Comparison of ENCODE assay signal across 8 mouse cellular contexts in the genomic region with DNA sequence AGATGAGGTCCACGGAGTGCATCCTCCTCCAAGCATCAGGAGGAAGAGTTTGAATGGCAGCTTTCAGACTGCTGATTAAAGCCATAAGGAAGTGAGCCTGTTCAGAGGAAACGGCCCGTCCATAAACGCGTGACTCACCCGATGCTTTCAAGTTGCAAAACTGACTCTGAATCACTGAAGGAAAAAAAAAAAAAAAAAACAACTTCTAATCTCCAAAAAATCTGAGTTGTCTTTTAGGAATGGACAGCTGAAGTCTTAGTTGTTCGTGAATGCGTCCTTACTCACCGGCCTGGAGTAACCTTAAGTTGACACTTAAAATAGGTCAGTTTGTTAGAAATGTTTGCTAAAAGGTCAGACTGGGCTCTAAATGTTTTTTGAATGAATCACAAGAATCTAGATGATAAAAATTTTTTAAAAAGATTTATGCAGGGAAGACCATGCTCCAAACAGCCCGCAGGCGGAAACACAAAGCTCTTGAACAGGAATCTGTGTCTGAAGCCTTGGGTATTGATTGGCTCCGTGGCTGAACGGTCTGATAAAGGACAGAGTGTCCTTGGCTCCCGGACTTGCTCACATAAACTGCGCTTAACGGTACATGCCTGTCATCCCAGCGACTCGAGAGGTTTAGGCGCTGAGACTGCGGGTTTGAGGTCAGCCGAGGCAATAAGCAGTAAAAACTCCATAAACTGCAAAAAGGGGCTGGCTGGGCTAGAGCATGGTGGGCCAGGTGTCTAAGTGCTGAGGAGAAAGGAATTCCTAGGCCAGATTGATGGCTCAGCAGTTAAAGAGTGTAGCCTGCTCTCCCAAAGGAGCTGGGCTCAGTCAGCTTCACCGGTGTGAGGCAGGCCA. TPM values are rescaled to one million over a fixed set of nuclear protein-coding genes. Genes with fewer than 3 reads are reported as not detected.
A peak's percentile ranks its signal among the peaks of the same experiment; 100 is the strongest.
DNase-seq lines count a peak whose midpoint lies in the region; ATAC-seq and TF ChIP-seq lines count a peak whose summit lies in the region.

No protein-coding gene starts in this region.

- peaks cover 18% of the 10 kb centered on the region for H3K4me1 ChIP-seq in heart, postnatal 0 days (ENCODE audit: control insufficient read depth, insufficient read depth)
- peaks cover 7% of the 10 kb centered on the region; the same call in 1 of the 2 replicates for H3K4me1 ChIP-seq in liver, embryonic 12.5 days
- peaks cover 20% of the 10 kb centered on the region for H3K4me1 ChIP-seq in stomach, embryonic 15.5 days
- no peaks in the 10 kb centered on the region for H3K4me1 ChIP-seq in cerebellum, adult 2 months (ENCODE audit: control insufficient read depth, insufficient read depth, low read length)

- no peaks in the 10 kb centered on the region for H3K36me3 ChIP-seq in heart, postnatal 0 days (replicated peaks; ENCODE audit: control insufficient read depth, insufficient read depth, low read length)
- no peaks in the 10 kb centered on the region for H3K36me3 ChIP-seq in liver, embryonic 12.5 days
- H3K36me3 ChIP-seq in stomach, embryonic 15.5 days = no peaks in the 10 kb centered on the region

- 17% methylated on average over 22 of the region's 22 CpGs for WGBS in heart, postnatal 0 days
- 43% methylated on average over 22 of the region's 22 CpGs for WGBS in liver, embryonic 12.5 days (ENCODE audit: insufficient replicate concordance)
- 22% methylated on average over 22 of the region's 22 CpGs for WGBS in stomach, embryonic 15.5 days
- WGBS in cerebellum, adult 2 months = 82% methylated on average over 22 of the region's 22 CpGs

- H3K27me3 ChIP-seq in heart, postnatal 0 days (ENCODE audit: control insufficient read depth, insufficient read depth, low read length) = no peaks in the 10 kb centered on the region
- peaks cover 4% of the 10 kb centered on the region; the same call in 1 of the 2 replicates for H3K27me3 ChIP-seq in liver, embryonic 12.5 days (replicated peaks)
- H3K27me3 ChIP-seq in stomach, embryonic 15.5 days (replicated peaks) = no peaks in the 10 kb centered on the region
- no peaks in the 10 kb centered on the region; the same call in 1 of the 2 replicates for H3K27me3 ChIP-seq in cerebellum, adult 2 months (ENCODE audit: control insufficient read depth, insufficient read depth, low read length)

- H3K27ac ChIP-seq in heart, postnatal 0 days (ENCODE audit: low read depth) = peak overlapping the region; percentile 78
- peak overlapping the region; percentile 32 for H3K27ac ChIP-seq in liver, embryonic 12.5 days
- H3K27ac ChIP-seq in stomach, embryonic 15.5 days = peak overlapping the region; percentile 80
- H3K27ac ChIP-seq in cerebellum, adult 2 months (ENCODE audit: insufficient read depth, low read length) = no peak overlapping the region

- peak; percentile 30 for DNase-seq in layer of hippocampus, adult 11-12 months (ENCODE audit: low spot score)
- DNase-seq in layer of hippocampus, adult 9-10 months (ENCODE audit: low spot score) = no peak
- DNase-seq in adrenal gland, postnatal 14 days = peak; percentile 79
- peak; percentile 32 for DNase-seq in heart, postnatal 0 days (ENCODE audit: low spot score)
- no peak for DNase-seq in layer of hippocampus, postnatal 10 days (ENCODE audit: low spot score in 2 of 2)
- no peak for DNase-seq in cerebellum, adult 2 months

- no peak overlapping the region for H3K9ac ChIP-seq in heart, postnatal 0 days (replicated peaks; ENCODE audit: low read depth, low read length)
- no peak overlapping the region for H3K9ac ChIP-seq in liver, embryonic 12.5 days
- no peak overlapping the region for H3K9ac ChIP-seq in stomach, embryonic 15.5 days

- TF ChIP-seq POLR2A in cerebellum, adult 2 months (IDR thresholded peaks at IDR 0.05; ENCODE audit: borderline replicate concordance, insufficient read depth, low read length) = no peak

- H3K4me2 ChIP-seq in heart, postnatal 0 days (ENCODE audit: low read depth, low read length) = peak overlapping the region; percentile 19; the same call in 1 of the 2 replicates
- no peak overlapping the region for H3K4me2 ChIP-seq in liver, embryonic 12.5 days
- no peak overlapping the region for H3K4me2 ChIP-seq in stomach, embryonic 15.5 days

- no peak overlapping the region for H3K4me3 ChIP-seq in heart, postnatal 0 days (ENCODE audit: low read depth, low read length)
- H3K4me3 ChIP-seq in liver, embryonic 12.5 days = no peak overlapping the region
- no peak overlapping the region for H3K4me3 ChIP-seq in stomach, embryonic 15.5 days (replicated peaks)
- no peak overlapping the region for H3K4me3 ChIP-seq in cerebellum, adult 2 months (replicated peaks; ENCODE audit: insufficient read depth, low read depth, low read length)

- no peaks in the 10 kb centered on the region for H3K9me3 ChIP-seq in heart, postnatal 0 days (replicated peaks; ENCODE audit: control insufficient read depth, low read length)
- H3K9me3 ChIP-seq in liver, embryonic 12.5 days (replicated peaks) = no peaks in the 10 kb centered on the region
- no peaks in the 10 kb centered on the region for H3K9me3 ChIP-seq in stomach, embryonic 15.5 days

- ATAC-seq in heart, postnatal 0 days (ENCODE audit: insufficient read depth, low read depth) = peak; percentile 13; the same call in 1 of the 2 replicates
- ATAC-seq in liver, embryonic 12.5 days = no peak
- ATAC-seq in stomach, embryonic 15.5 days (ENCODE audit: insufficient read depth, low FRiP score, low read depth) = no peak

- no peak for TF ChIP-seq CTCF in heart, postnatal 0 days (IDR thresholded peaks at IDR 0.05; ENCODE audit: low read depth)
- TF ChIP-seq CTCF in cerebellum, adult 2 months (IDR thresholded peaks at IDR 0.05; ENCODE audit: borderline replicate concordance, insufficient read depth, low read depth, low read length) = no peak

- no peak for TF ChIP-seq EP300 in heart, postnatal 0 days (IDR thresholded peaks at IDR 0.05; ENCODE audit: low read depth)

RNA-seq across cellular contexts. Expression of a gene that starts 53.9 kb away (rescaled TPM):
- total RNA-seq in adrenal gland, postnatal 14 days (2021) = 56.6 and 115 TPM in 2 replicates
- total RNA-seq in heart, postnatal 0 days (2014; rRNA removed; ENCODE audit: low replicate concordance) = 16.0 and 33.7 TPM in 2 replicates
- 7.4 and 7.9 TPM in 2 replicates for polyA plus RNA-seq in heart, postnatal 0 days (2015; fragmentation: Nextera tagmentation; extraction: Ambion mirVana)
- 14.7 and 14.9 TPM in 2 replicates for polyA plus RNA-seq in liver, embryonic 12.5 days (2016; fragmentation: Nextera tagmentation; extraction: Ambion mirVana)
- 32.3 and 33.4 TPM in 2 replicates for polyA plus RNA-seq in stomach, embryonic 15.5 days (2015; fragmentation: Nextera tagmentation; extraction: Ambion mirVana)
- 10 to 100 TPM; 25.3 to 31.0 TPM for total RNA-seq in layer of hippocampus, postnatal 10 days (2021)
- polyA plus RNA-seq in cerebellum, adult 2 months (2012; rRNA removed) = 30.0 and 32.4 TPM in 2 replicates

Comparison
In these comparisons a context has a peak if more than half of its experiments do, and no peak if none do; other contexts are left out.
1. DNase-seq: peak in layer of hippocampus, adult 11-12 months (single experiment), adrenal gland, postnatal 14 days (single experiment) and heart, postnatal 0 days (single experiment); none in layer of hippocampus, adult 9-10 months (single experiment), layer of hippocampus, postnatal 10 days (0 of 2) and cerebellum, adult 2 months (0 of 2).